Mouse (Mus musculus) layer of hippocampus, adult 9-11 months (tissue): ENCODE measurements around the gene Ptprr.
A peak's percentile ranks its signal among the peaks of the same experiment; 100 is the strongest.

Experiments
- DNase-seq: peaks from one replicate; pipeline ENCODE4 v3.0.0; 2022

The Ptprr gene

DNA sequence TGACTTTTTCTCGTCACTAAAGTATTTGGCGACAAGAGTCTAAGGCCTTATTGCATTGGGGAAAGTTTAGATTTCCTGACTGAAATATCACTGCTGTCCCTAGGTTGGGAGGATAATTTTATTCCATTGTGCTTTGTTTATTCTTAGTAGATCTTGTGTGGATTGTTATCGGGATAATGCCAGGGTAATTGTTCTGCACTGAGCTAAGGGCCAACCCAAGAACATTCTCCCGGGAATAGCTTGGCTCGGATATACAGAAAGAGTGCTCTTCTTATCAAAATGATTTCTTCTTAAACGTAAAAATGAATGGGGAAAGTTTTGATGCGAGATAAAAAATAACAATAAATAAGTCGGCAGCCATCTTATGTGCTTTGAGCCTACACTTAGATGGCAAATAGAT, 183.5 kb downstream of the Ptprr start:
- no peak for DNase-seq

DNA sequence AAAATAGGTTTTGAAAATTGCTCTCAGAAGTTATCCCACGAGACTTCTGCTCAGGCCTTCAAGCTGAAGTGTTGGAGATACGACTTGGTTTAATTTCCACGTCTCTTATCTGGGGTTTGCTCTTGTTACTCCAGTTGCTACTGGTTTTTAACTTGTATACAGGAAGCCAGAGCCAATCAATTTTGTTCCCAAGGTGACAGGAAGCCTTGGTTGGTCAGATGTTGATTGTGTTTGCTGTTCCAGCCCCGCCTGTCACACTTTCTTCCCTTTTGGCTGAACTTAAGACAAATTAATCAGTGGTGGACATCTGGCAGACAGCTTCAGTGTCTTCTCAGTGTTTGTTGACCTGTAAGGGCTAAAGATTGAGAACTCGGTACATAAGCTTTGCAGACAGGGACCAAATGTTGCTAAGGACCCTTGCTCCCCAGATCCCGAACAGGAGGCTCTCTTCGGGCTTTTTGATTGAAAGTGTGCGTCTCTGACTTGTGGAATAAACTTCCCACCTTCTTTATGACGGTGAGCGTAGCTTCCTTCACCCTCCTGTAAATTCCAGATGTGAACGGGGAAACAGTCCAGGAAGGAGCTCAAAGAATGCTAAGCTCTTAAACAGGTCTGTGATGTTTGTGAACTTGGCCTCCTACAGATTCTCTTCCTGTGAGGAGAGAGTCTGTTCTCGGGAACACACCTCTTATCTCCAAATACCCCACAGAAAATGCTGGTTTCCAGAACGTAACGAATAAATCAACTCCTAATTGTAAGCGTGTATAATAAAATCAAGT, 187.8 kb downstream of the Ptprr start:
- no peak for DNase-seq

DNA sequence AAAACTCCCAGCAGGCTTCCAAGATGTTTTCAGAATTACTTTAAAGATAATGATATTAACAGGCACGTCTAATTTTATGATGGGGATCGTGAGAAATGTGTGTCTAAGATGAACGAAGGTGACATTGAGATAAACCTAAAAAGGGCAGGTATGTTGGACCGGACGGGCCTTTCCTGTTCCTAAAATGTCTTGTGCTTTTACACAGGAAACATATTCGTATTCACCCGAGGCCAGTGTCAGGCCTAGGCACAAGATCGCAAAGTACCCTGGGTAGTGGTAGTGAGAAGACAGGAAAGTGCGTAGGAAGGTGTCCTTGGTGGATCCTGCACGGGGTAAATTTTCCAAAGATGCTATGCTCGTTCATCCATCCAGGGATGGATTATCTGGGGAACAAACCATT, 188.4 kb downstream of the Ptprr start:
- no peak for DNase-seq

DNA sequence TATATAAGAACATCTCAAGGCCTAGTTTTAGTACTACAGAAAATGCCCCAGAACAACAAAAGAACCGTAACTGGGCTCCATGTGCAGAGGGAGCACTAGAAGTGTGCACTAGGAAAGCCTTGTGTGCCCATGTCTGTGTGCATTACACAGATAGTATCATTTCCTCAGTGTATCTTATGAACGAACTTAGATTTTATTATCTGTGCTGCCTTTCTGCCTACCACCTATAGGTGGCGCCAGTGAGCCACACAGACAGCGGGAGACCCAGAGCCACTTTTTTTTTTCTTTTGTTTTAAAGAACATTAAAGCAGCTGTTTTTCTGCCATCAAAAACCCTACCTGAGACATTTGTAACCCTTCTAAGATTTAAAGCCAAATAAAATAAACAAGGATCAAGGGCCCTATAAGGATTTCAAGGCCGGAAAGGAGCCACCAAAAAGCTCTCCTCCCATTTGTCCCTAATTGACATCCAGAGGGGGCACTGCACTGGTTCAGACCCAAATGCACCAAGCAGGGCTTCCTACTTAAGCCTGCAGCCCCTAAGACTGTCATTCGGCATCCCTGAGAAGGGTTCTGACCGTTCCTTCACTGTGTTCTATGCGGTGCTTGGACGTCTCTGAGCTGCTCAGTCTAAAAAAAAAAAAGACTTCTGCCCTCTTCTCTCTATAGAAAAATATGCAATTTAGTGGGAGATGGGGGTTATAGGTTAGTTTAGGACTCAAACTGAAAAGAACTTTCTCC, 190.1 kb downstream of the Ptprr start:
- DNase-seq: peak; percentile 31

DNA sequence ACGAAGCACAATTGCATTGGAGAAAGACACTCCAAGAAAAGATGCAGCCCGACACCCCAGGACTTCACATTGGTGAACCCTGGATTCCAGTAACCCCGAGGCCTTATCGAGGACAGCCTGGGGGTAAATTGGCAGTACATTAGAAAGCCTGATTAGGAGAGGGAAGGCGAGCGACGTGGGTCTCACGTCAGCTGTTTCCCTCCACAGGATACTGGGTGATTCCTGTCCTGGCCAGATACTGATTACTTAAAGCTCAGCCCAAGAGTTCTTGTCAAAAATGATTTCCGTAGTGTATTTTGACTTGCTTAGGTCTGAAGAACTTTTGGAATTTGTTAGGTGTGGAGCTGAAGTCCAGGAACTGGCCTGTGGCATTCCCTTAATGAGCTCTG, 190.7 kb downstream of the Ptprr start:
- no peak for DNase-seq

DNA sequence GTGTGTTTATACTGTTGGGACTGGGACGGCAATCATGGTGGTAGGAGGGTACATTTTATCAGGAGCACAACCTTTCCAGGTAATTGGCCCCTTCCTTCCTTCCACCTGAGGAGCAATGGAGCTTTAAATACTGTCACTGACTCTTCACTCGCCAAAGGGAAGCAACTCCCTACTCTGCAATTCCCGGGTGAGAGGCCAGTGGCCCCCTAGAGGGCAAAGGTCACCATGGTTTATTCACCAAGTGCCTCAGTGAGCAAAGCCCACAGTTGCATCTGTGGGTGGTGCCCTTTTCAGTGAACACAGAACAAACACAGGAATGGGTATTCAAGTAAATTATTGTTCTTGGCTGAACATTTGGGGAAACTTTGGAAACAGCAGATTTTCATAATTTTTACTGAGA, 194.1 kb downstream of the Ptprr start:
- DNase-seq: no peak

DNA sequence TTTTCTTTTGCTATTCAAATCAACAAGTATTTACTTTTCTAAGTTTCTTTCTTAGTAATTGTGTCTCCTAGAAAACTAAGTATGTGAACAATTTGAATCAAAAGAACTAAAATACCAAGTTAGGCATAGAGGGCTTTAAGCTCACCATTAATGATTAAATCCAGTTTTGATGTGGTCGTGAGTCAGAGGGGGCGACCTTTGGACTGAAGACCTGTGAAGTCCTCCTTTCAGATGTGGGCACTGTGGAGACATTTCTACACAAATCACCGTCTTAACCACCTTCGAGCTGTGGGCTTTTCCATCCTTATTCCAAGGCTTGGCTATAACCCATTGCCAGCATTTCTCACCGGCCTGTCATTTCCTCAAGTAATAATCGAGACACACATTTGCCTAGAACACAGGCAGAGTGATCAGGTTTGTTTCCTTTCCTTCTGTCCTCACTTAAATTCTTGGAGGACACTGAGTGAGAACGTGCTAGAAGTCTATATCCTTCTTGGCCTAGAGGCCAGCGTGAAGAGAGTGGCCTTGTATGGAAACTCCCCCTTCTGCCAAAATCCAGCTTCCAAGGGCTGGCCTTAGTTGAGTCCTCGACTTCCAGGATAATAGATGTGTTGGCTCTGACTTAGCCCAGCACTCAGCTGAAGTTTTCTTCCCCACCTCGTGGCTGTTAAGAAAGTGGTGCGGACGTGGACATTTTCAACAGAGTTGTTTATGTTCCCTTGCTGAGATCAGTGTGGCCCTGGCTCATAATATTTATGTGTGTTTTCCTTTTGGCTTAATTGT, 202.5 kb downstream of the Ptprr start:
- no peak for DNase-seq

DNA sequence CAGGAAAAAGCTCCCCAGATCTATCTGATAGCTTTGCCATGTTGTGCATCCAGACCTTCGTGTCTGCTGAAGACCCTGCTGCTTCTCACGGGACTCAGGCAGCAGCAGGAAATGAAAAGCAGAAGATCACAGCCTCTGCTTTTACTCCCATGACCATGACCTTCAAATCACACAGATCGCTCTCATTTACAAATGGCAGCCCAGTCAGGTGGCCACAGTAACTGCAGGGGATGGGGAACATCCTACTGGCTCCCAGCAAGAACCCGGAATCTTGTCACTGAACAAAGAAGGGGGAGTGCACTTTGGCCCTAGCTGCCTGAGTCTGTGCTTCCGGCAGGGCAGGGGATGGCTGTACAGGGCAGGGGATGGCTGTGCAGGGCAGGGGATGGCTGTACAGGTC, 217.3 kb downstream of the Ptprr start:
- no peak for DNase-seq

DNA sequence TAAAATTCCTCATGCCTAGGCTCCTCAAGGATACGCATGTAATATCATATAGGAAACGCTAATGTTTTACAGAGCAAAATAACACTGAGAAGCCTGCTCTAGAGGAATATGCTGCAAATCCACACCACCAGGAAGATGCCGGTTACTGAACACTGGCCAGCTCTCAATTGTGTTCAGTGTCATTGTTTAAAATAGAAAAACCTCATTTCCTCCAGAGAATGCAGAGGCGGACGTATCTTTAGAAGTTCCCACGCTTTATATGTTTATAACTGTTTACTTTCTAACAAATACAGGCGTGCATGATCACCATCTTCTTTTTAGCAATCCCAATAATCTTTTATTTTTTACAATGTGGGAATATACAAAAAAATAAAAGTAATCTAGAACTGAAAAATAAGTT, 224.2 kb downstream of the Ptprr start:
- no peak for DNase-seq

DNA sequence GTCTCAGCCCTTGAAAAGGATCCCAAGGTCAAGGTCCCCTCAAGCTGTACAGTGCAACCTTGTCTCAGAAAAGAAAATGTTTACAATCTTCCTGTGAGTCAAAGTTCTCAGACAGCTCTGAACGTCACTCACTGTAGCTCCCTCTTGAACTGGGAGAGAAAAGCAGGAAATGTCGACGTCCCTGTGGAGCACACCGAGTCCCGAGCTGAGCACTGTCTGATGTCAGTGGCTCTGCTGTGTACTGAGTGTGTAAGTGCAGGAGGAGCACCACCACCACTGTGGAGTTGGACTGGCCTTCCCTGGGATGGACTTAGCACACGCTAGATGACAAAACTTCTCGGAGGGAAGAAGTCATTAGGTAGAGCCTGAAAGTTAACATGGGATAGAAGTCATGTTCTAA, 225.4 kb downstream of the Ptprr start:
- DNase-seq: no peak

DNA sequence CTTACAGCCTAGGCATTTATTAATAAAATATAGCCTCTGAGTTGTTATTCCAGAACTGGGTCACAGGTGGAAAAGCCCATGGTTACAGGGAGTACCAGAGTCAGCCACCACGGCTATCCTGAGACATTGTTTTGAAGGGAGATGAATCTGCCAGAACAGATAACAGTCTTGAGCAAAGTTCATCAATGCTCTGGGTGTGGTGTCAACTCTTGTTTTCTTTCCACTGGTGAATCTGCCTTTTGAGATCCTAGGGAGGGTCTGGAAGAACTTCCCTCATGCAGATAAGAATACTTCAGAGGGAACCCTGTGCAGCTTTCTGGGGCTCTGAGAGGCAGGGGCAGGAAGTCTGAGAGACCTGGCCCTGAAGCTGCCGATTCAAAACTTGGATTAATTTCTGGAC, 227.6 kb downstream of the Ptprr start:
- no peak for DNase-seq

DNA sequence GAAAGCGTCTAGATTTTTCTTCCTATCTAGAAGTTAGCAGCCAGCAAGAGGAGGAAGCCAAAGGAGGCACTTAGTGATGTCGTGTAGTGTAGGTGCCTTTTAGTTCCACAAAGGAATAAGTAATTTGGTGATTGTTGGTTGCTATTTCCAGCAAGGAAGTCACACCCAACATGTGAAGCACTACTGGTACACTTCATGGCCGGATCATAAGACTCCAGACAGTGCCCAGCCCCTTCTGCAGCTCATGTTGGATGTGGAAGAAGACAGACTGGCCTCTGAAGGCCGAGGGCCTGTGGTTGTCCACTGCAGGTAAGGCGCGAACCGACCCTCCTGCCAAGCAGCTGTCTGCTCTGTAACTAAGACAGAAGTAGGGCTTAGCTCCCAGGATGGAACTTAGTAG, 234.7 kb downstream of the Ptprr start:
- no peak for DNase-seq

DNA sequence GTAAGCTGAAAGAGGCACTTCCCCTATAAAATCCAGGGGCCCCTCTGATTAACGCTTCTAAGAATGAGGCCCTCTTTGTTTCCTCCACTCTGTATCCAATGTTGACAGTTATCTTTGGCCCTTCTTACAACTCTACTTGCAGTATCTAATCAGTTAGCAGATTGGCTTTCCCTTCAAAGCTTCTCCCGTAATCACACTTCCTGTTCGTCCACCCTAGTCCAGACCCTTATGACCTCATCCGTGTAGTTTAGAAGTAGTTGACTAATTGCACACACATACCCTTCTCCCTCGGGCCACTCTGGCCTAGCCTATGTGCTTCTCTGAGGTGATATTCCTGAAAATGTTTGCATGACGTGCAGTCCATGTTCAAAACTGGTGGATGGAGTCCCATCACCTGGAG, 236.0 kb downstream of the Ptprr start:
- no peak for DNase-seq

DNA sequence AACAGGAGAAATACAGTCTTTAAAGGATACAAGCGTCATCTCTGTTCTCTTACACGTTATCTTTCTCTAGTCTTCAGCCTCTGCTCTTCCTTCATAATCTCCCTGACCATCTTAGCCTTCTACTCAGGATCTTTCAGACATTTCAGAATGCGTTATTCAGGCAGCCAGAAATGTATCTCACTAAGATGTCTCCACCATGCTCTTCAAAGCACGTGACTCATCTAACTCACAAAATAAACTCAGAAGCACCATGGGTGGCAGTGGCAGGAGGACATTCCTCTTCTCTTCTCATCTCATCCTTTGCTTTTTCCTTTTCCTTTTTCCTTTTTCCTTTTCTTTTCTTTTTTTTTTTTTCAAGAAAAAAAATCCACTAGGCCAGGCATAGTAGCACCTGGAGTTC, 241.3 kb downstream of the Ptprr start:
- DNase-seq: no peak

DNA sequence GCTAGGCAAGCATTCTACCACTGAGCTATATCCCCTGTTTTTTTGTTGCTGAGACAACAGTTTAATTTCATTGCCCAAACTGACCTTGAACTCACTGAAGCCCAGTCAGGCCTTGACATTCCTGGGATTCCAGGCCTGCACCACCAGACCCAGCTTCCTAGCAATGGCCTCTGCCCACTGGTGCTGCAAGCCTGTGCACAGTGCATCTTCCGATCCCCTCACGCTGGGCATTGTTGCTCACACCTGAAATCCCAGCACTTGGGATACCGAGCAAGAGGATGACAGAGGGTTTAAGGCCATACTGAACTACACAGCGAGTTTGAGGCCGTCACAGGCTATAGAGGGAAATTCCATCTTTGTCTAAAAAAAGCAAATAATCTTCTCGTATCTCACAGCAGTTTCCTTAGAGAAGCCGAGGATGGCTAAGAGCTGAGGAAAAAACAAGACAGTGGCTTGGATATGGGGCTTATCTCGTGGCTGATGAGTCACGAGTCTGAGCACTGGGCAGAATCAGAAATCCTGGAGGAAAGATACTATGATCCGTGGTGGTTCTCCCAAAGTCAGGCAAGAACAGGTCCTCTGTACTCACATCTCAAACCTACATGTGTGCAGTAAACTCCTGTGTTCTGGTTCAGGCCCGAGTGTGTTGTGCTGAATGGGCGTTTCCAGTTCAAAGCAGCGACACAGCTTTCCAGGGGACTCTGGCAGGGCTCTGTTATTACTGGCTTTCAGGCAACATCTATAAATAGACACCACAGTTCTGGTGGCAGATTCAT, 242.8 kb downstream of the Ptprr start:
- DNase-seq: peak; percentile 11

DNA sequence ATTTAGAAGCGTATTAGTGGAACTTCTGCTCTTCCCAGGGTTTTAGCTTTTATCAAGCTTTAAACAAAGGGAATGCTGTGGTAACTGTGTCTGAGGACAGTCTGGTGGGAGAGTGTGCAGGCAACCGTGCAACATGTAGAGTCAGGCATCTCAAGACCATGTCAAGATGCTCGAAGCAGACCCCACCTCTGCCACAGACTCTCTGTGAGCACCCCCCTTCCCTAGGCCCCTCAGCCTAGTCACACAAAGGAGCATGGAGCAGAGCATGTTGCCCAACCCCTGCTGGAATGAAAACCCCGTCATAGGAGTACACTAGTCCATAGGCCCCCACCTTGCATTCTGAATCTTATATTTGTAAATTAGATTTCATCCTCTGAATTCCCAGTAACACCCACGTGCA, 243.5 kb downstream of the Ptprr start:
- DNase-seq: no peak

DNA sequence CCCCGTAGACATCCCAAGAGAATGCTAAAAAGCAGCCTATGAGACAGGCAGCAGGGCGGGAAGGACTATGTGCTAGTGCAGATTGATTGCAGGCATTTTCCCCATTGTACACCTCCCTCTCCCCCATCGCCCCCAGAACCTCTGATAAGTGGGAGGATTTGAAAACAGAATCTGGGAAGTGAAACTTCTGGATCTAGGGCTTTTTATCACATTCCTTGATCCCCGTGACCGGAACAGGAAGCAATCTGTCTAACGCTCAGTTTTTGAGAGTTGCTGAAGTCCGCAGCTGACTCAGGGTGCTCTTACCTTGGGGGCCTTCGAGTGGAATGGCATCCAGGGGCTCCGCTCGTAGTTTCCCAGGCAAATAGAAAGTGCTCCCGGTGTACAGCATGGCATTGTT, 246.5 kb downstream of the Ptprr start:
- DNase-seq: no peak

DNA sequence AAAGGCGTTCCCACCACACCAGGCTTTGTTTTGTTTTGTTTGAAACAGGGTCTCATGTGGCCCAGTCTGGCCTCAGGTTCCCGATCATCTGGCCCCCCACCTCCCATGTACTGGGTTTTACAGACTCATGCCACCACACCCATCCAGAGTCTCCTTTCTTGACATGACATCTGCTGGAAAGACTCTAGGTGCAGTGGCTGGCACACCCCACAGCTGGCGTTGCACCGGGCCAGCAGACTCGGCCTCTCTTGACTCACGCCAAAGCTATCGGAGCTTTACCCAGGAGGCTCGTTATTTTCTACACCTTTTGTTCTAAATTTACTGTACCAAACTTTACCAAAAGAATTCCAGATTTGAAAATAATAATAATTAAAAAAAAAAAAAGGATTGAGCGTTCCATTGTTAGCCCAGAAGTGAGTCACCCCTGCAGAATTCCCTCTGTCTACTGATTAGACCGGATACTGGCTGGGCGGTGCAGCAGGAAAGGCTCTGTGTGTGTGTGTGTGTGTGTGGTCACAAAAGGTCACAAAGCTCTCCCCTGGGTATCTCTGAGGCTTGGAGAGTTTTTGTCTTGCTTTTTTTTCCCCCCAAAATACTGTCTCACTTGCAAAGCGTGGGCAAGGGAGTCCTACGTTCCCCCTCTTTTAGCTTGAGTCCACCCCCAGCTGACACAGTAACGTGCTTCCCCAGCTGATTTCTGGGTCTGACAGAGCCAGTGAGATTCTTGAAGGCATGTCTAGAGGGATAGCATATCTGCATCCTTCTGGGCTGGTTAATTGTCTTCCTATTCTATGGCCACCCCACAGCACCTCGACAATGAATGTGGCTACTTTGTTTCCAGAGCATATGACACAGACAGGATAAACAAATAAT, 248.8 kb downstream of the Ptprr start:
- no peak for DNase-seq

DNA sequence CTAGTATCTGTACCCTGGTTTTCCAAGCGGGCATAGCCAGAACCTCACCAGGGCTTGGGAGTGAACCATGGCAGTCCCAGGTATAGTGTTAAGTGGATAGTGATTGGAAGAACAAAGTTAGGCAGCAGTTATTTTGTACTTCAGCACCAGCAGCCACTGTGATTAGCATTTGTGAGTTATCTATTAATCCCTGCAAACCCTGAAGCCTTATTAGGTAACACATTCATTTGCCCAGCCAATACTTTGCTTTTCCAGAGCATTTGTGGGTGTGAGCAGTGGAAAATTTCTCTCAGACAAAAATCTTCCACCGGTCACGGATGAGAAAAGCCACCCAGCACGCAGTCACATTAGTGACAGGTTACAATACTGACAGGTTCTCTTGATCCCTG, 249.4 kb downstream of the Ptprr start:
- DNase-seq: no peak

DNA sequence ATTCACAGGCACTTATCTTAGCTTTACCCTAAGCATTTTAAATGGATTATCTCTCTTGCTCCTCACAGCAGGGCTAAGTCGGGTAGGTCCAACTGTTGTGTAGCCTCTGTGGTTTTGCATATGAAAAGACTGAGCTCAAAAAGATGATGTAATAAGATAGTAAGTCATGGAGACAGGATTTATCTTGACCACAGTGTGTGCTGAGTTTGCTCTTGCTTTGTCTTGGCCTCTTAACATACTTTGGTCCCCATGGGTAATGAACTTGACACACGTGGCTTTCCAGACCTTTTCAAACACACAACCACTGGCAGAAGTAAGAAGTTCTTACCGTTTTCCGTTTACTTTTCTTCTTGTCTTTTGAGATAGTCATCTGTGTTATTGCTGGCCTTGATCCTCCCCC, 250.3 kb downstream of the Ptprr start:
- no peak for DNase-seq

DNA sequence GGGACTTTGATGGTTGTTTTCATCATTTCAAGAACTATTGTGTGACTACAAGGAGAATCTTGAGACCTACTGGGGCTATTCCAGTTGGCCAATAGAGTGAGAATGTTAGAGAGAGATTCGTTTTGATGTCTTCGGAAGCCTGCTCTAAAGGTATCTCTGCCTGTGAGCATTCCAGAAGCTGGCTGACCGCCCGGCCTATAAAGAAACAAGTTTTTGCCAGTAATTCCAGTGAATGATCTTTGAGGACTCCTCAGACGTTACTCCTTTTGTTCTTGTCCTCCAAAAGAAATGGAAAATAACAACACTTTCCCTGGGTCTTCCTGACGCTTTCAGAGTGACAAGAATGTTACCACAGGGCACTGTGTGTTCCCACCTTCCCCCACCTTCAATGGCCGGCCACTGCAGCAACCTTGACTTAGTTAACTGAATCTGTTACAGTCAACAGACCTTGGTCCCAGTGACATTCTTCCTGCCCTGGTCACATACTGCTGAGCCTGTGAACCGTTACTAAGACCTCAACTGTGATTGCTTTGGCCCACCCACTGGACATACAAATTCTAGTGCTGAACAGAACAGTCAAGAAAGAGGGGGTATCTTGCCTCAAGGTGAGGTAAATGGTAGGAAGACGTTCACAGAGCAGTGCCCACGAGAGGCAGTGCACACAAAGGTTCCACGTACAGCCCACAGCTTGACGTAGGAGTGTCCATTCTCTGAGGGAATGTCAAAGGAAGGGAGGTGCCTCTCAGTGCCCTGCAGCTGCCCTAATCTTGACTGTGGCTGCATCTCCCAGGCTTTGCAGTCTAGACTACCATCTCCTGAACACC, 252.8 kb downstream of the Ptprr start:
- no peak for DNase-seq
